12 mouse cellular contexts compared by ENCODE assay signal in the genomic region with DNA sequence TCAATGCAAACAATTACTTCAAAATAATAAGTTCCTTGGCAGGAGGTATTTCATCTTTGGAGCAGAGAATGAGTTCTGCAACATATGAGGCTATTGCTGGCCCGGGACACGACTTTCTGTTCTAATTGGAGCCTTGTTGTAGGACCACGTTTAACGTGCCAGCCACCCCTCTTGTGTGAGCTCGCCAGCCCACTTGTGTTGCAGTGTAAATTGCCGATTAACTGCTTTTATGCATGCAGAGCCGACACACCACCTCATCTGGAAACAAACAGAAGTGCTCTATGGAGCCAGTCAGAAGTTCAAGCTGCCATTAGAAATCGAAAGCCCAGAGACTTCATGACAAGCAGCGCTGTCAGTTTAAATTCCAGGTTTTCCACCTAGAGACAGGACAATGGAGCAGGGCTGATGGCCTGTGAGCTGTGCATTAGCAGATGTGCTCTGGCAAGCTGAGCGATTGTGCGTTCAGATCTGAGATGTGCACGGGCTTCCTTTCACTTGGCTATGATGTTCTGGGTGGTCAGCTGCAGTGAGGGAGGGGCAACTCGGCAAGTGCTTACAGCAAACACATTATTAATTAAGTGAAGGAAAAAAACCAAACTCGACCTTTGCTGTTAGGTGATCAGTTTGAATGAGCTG.
DNase-seq lines count a peak whose midpoint lies in the region; ATAC-seq and TF ChIP-seq lines count a peak whose summit lies in the region.
"Had no signal": no experiment of that assay in that cellular context is flagged by ENCODE, and none has a peak within 500 bp of the region (broad histone marks: within the 10 kb centered on the region; RNA-seq: fewer than 3 reads in every experiment).

No protein-coding gene starts in this region.

- H3K9ac ChIP-seq in neural tube, embryonic 12.5 days: 0 out of 2 replicates have a peak overlapping the region, but pooled peaks have one; percentile 22
- no peak overlapping the region for H3K9ac ChIP-seq in hindbrain, postnatal 0 days (replicated peaks; ENCODE audit: low read length)
- no peak overlapping the region for H3K9ac ChIP-seq in stomach, embryonic 16.5 days (ENCODE audit: low read length)

- H3K36me3 ChIP-seq in neural tube, embryonic 12.5 days: no peaks in the 10 kb centered on the region
- no peaks in the 10 kb centered on the region for H3K36me3 ChIP-seq in hindbrain, postnatal 0 days (ENCODE audit: insufficient read depth, low read length)
- no peaks in the 10 kb centered on the region for H3K36me3 ChIP-seq in stomach, embryonic 16.5 days (ENCODE audit: control insufficient read depth, insufficient read depth, low read length)

- H3K4me2 ChIP-seq in neural tube, embryonic 12.5 days (replicated peaks): no peak overlapping the region
- H3K4me2 ChIP-seq in hindbrain, postnatal 0 days (ENCODE audit: low read depth, low read length): 0 out of 2 replicates have a peak overlapping the region, but pooled peaks have one; percentile 31
- 0 out of 2 replicates have a peak overlapping the region, but pooled peaks have one; percentile 4 for H3K4me2 ChIP-seq in stomach, embryonic 16.5 days (ENCODE audit: low read depth, low read length)

- WGBS in neural tube, embryonic 12.5 days: 48% methylated on average over 14 of the region's 14 CpGs
- WGBS in hindbrain, postnatal 0 days: 30% methylated on average over 14 of the region's 14 CpGs
- 36% methylated on average over 14 of the region's 14 CpGs for WGBS in stomach, embryonic 16.5 days

- peaks cover 38% of the 10 kb centered on the region for H3K4me1 ChIP-seq in neural tube, embryonic 12.5 days
- H3K4me1 ChIP-seq in hindbrain, postnatal 0 days (ENCODE audit: insufficient read depth, low read length): peaks cover 34% of the 10 kb centered on the region
- peaks cover 20% of the 10 kb centered on the region for H3K4me1 ChIP-seq in stomach, embryonic 16.5 days (ENCODE audit: control insufficient read depth, insufficient read depth, low read length)

- no peak for DNase-seq in layer of hippocampus, adult 2 months (ENCODE audit: low spot score in 2 of 2)
- no peak for DNase-seq in layer of hippocampus, adult 9-11 months
- DNase-seq in neural tube, embryonic 10.5 days (ENCODE audit: extremely low spot score, low spot score): no peak
- DNase-seq in hindbrain, postnatal 0 days (ENCODE audit: low spot score): no peak
- no peak for DNase-seq in kidney, adult 8-10 months
- no peak for DNase-seq in spleen, postnatal 14 days (ENCODE audit: low spot score in 2 of 2)
- DNase-seq: cerebellum, adult 8-10 months; gastrocnemius, postnatal 25 days; kidney, adult 11 months had no signal

- no peaks in the 10 kb centered on the region for H3K9me3 ChIP-seq in neural tube, embryonic 12.5 days
- no peaks in the 10 kb centered on the region for H3K9me3 ChIP-seq in hindbrain, postnatal 0 days (ENCODE audit: low read length)
- H3K9me3 ChIP-seq in stomach, embryonic 16.5 days (replicated peaks; ENCODE audit: control insufficient read depth, low read length): no peaks in the 10 kb centered on the region

- H3K27ac ChIP-seq in layer of hippocampus, adult 2 months: no peak overlapping the region
- H3K27ac ChIP-seq in neural tube, embryonic 12.5 days: no peak overlapping the region
- peak overlapping the region; percentile 15; the same call in 1 of the 2 replicates for H3K27ac ChIP-seq in hindbrain, postnatal 0 days
- H3K27ac ChIP-seq in stomach, embryonic 16.5 days (ENCODE audit: low read length): no peak overlapping the region

- H3K27me3 ChIP-seq in neural tube, embryonic 12.5 days (replicated peaks): no peaks in the 10 kb centered on the region
- H3K27me3 ChIP-seq in hindbrain, postnatal 0 days (ENCODE audit: insufficient read depth, low read length): no peaks in the 10 kb centered on the region
- H3K27me3 ChIP-seq in stomach, embryonic 16.5 days (ENCODE audit: control insufficient read depth, insufficient read depth, low read length): no peaks in the 10 kb centered on the region

- ATAC-seq in neural tube, embryonic 12.5 days (ENCODE audit: low FRiP score, low read depth): no peak
- no peak for ATAC-seq in hindbrain, postnatal 0 days
- ATAC-seq in stomach, embryonic 16.5 days (ENCODE audit: insufficient read depth, low FRiP score): no peak
- ATAC-seq: CD4-positive, CD25-positive, alpha-beta regulatory T cell, adult 4 months had no signal

- H3K4me3 ChIP-seq in layer of hippocampus, adult 2 months: peak overlapping the region; percentile 1; the same call in 1 of the 2 replicates
- H3K4me3 ChIP-seq in neural tube, embryonic 12.5 days: no peak overlapping the region
- H3K4me3 ChIP-seq in hindbrain, postnatal 0 days (ENCODE audit: low read length): no peak overlapping the region
- H3K4me3 ChIP-seq in stomach, embryonic 16.5 days (replicated peaks; ENCODE audit: low read length): no peak overlapping the region

- TF ChIP-seq CTCF in layer of hippocampus, adult 2 months (conservative IDR thresholded peaks at IDR 0.05): no peak
- no peak for TF ChIP-seq CTCF in hindbrain, postnatal 0 days (IDR thresholded peaks at IDR 0.05; ENCODE audit: low read depth)
